Mouse (Mus musculus): ENCODE results near the gene Gpld1.

Gene Gpld1

DNA sequence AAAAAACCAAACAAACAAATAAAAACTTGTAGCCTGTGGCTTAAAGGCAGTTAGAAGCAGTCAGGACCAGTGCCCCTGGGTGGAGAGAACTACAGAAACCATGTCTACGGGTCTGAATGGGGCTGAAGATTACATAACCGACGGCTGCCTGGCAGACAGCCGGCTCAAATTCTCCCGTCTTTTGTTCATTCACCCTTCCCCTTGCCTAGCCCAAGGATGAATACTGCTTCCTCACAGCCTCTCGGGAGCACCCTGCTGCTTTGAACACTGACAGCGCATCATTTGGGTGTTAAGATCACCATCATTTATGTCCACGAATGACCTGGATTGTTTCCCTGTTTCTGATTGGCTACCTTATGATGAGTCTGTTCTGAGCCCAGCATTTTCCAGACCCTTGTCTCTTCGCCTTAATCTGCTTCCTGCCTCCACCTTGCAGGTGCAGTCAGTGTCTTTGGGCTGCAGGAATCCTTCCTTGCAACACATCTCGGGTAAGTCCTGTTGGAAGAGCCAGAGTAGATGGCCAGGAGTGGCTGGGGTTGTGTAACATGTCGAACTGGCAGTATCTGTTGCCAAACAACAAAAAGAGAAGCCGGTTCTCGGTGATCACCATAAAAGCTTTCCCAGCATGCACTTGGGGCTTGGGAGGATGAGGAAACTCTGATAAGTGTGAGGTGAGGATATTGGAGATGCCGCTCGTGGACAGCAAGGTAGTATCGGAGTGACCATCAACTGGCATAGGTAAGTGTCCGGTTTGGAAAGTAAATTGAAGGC lies at the start of gene Gpld1:
TSS of gene Gpld1 (plus strand) at position 641 of the 771 bp plus-strand sequence.
- DNase-seq (ENCODE audit: low spot score in 2 of 2): peak in 1 of 2 experiments; percentile 17

DNA sequence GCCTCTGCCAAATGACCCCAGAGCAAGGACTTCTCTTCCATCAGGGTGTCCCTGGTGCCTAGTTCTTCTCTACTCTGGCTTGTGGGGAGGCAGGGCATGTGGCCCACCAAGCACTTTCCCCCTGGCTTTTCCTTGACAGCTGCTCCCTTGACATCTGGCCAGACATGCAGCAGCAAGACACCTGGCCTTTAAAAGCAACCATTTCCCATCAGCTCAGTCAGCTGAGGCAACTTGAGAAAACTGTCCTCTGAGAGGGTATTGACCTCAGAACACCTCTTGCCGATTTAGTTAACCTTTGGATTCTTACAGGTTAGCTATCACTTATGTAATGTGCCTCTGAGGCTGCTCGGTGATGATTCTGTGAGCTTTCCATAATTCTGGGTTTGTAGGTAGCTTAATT lies 49.1 kb upstream of the Gpld1 start:
- no peak for DNase-seq (ENCODE audit: low spot score in 2 of 2)

DNA sequence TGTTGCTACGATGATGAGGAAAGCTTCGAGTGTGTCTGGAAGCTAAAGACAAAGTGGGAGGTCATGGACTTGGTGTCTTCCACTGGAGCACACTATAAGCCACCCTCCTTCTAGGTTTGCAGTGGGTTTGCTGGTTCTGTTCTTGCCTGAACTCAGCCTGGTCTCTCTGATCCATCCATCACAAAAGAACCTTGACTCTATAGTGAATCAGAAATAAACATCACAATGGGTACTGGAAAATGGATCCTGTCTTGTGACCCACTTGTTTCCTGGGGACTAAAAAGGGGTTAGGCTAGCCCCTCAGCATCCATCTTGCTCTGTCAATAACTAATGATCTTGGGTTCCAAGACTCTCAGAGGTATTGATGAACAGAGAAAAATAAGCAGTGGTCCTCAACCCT lies 41.0 kb upstream of the Gpld1 start:
- DNase-seq (ENCODE audit: low spot score in 2 of 2): no peak

DNA sequence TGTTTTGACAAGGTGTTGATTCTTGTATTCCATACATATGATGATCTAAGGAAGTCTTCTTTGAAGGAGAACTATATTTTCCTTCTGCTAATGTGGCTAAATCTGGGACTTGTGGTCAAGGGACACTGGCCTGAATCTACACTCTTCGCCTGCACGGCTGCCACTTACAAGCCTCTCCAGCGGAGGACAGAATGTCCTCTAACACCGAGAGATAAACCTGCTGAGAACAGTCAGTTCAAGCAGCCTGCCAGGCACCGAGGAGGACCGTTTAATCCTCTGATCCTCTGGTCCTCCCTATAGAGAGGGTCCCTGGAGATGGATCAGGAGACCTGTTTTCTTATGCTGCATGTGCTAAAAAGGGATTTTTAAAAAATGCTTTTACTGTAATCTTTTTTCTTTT lies 39.5 kb upstream of the Gpld1 start:
- no peak for DNase-seq (ENCODE audit: low spot score in 2 of 2)

DNA sequence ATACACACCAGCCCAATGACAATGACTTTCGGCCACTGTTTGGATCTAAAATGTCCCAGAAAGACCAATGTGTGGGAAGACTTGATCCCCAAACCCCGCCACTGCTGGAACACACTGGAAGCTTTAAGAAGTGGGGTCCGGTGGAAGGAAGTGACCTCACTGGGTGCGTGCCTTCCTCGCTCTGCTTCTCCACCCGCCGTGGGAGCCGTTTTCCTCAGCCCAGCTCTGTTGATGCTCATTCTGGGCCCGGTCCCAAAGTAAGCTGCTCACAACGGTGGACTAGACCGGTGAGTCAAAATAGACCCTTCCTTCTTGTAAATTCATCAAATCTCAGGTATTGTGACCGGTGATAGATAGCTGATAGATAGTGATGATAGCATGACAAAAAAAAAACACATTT lies 37.5 kb upstream of the Gpld1 start:
- no peak for DNase-seq (ENCODE audit: low spot score in 2 of 2)

DNA sequence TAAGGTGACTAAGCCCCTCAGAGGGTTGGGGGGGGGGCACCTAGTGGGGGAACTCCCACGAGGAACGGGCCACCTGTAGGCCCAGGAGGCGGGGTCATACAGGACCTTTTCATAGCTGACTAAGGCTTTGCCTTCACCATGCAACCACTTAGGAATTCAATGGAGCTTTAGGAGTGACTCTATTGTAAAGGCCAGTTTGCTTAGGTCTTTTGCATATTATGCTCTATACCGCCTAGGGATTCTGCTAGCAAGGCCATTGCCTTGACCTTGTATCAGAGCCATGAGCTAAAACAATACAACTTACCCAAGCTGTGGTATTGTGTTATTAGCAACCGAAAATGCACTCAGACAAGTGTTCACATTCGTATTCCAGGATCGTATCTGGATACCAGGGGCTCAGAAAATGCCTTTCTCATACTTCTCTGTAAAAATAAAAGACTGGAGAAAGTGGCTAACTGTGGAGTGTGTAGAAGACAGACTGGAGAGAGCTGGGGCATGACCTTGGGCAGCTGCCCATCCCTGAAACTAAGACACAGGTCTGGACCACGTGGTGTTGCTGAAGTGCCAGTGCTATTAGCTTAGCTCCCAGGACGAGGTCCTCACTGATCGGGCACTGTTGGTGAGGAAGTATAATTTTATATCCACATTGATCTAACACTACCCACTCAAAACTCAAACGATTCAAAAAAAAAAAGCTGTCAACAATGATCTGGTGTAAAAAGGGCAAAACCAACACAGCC lies 36.0 kb upstream of the Gpld1 start:
- DNase-seq (ENCODE audit: low spot score in 2 of 2): no peak

DNA sequence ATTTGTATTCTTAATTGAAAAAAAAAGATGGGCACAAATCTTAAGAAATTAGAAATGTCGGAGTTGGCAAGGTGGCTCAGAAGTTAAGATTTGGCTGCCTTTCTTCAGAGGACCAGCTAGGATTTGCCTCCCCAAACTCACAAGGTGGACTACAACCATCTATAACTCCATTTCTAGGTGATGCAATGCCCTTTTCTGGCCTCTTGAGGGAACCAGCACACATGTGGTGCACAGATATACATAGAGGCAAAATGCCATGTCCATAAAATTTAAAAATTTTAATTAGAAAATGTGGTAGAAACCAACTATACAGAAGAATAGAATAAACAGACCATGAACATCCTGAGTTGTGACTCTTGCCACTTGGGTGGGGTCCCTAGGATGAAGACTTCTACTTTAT lies 33.8 kb upstream of the Gpld1 start:
- no peak for DNase-seq (ENCODE audit: low spot score in 2 of 2)

DNA sequence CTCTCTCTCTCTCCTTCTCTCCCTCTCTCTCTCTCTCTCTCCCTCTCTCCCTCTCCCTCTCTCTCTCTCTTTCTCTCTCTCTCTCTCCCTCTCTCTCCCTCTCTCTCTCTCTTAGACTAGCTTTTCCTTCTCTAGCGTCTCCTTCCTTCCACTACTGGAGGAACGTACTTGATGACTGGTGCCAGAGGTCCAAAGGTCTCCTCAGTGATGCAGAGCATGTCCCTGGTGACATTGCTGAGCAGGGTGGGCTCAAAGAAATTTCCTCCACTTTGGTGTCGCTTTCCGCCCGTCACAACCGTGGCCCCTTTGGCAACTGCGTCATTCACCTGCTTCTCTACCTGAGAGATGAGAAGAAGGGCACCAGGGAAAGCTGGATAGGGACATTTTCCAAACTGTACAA lies 29.4 kb upstream of the Gpld1 start:
- DNase-seq (ENCODE audit: low spot score in 2 of 2): no peak

DNA sequence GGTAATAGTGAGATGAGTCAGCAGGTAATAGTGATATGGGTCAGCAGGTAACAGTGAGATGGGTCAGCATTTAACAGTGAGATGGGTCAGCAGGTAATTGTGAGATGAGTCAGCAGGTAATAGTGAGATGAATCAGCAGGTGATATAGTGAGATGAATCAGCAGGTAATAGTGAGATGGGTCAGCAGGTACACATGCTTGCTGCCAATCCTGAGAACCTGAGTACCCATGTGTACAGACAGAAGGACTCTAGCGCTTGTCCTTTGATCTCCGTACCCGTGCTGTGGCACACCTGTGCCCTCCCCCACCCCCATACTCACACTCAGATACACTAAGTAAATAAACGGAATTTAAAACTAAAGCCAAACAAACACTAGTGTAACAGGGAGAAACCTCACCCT lies 28.0 kb upstream of the Gpld1 start:
- DNase-seq (ENCODE audit: low spot score in 2 of 2): no peak

DNA sequence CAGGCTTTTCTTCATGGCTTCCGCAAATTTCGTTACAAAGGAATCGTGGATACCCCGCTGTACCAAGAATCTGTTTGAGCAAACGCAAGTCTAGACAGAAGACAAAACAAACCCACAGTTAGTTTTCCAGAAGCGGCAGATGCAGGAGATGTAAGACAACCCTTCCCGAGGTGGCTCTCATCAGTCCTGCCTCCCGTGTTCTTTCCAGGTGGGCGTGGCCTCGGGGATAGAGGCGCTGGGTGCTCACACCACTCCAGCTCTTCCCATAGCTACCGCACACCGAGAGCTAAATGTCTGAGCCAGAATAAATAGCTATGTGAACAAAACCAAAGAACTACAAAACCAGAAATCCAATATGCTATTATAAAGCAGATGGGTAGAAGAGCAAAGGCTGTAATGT lies 27.1 kb upstream of the Gpld1 start:
- no peak for DNase-seq (ENCODE audit: low spot score in 2 of 2)

DNA sequence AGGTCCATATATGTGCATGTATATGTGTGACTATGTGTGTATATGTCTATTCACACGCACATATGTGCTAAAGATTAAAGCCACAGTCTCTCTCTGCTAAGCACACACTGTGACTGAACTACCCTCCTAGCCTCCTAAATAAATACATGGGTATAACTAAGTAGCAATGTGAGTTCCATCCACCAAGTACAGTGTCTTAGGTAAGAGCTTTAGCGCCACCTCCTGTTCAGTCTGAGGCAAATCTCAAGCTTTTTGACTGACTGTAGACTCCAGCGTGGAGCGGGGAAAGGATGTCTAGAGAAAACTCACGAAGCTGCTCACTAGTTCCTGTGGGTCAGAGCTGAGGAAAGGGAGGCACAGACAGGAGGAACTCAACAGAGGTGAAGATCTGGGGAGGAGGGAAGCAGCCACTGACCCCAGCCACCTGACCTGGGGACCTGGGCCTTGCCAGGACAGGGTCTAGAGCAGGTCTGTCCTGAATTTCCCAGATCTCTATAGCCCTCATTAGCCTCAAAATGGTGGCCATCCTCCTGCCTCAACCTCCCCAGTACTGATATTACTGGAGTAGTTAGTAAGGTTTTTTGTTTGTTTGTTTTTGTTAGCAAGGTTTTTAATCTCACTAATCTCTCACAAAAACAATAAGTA lies 22.5 kb upstream of the Gpld1 start:
- peak in 1 of 2 experiments; percentile 22 for DNase-seq (ENCODE audit: low spot score in 2 of 2)

DNA sequence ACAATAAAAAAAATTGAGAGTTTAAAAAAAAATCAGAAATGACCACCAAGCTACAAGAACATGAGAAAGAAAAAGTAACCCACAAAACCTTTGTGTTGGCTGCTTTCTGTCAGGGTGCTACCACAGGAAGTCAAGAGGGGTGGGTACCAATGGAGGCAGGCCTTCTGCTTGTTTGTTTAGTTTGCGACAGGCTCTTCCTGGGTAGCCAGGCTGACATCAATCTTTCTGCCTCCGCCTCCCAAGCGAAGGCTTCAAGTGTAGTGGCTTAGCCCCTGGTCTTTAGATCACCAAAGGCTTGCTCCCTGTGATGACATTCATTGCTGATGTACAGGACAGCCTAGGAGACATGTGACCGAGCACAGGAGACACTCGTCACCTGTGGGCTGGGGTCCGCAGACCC lies 21.7 kb upstream of the Gpld1 start:
- DNase-seq (ENCODE audit: low spot score in 2 of 2): no peak

DNA sequence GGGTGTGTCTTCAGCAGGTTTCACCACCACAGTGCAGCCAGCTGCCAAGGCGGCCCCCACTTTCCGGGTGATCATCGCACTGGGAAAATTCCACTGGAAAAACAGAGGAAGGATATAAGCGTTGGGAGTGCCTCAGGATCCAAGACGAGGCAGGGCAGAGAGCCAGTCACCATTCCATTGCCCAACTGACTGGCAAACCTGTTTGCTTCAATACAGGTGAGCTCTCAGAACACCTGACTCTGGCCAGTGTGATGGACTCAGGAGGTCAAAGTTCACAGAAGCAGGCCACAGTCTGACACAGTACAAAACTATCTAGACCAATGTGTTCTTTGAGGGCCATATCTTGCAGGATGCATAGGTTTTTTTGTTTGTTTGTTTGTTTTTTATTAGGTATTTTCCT lies 19.0 kb upstream of the Gpld1 start:
- no peak for DNase-seq (ENCODE audit: low spot score in 2 of 2)

DNA sequence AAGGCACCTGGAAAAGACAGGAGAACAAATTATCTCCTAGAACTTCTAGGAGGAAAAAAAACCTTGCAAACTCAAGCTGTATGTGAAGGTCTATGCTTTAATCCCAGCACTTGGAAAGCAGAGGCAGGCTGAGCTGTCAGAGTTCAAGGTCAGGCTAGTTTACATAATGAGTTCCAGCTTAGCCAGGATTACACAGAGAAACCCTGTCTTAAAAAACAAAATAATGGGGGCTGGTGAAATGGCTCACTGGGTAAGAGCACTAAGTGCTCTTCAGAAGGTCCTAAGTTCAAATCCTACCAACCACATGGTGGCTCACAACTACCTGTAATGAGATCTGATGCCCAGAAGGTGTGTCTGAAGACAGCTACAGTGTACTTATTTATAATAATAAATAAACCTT lies 12.4 kb upstream of the Gpld1 start:
- no peak for DNase-seq (ENCODE audit: low spot score in 2 of 2)

DNA sequence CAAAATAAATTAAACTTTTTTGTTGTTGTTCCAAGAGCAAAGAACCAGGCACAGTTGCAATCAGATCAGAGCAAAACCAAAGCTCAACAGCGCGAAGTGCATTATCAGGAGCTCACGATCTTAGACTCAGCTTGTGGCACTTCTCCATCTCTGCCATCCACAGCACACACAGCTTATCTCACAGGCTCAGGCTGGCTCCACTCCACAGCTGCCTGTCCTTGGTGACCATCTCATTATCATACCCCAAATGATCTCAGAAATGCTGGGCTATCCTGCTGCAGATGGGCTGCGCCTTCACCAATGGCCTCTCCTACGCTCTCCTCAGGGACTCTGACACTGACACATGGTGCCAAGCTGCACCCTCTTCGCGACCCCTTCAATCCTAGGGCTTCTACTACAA lies 9.8 kb upstream of the Gpld1 start:
- no peak for DNase-seq (ENCODE audit: low spot score in 2 of 2)

DNA sequence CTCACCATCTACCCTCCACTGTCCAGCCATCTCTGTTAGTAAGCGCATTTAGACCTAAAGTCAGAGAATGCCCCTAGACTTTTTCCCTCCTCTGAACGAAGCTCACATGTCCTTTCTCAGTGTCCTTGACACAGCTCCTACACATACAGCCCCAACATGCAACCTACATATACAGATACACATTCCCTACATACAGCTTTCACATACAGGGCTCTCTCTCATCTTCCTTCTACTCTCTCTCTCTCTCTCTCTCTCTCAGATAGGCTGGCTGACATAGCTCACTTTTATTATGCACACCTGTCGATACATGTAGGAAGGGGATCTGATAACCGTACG lies 6.2 kb upstream of the Gpld1 start:
- no peak for DNase-seq (ENCODE audit: low spot score in 2 of 2)

DNA sequence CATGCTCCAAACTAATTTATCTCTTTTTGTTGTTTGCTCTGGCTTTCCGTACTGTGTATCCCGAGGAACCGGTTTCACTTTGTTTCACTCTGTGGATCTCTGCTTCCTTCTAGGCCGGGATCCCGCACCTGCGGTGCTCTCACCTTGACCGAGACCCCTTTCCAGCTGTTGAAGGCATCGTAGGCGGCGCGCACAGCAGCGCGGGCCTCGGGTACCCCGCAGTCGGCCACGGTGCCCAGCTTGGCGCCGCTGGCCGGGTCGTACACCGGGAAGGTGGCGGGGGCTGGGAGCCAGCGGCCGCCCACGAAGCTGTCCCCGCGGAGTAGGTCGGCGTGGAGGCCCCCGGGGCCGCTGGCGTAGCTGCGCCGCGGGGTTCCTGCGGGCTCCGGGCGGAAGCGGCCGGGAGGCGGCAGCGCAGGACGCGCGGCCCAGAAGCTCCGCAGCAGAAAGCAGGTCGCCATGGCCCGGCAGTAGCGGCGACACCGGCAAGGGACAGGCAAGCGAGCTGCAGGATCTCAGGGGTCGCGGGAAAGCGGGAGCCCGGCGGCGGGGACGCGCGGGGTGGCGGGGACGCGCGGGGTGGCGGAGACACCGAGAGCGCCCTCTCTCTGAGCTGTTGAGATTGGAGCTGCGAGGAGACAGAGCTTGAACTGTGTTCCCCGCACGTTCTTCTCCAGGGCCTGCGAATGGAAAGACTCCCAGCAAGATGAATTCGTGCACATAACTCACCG lies 5.7 kb upstream of the Gpld1 start, which contains the start of gene Aldh5a1:
TSS of gene Aldh5a1 (minus strand) at position 554 of the 731 bp plus-strand sequence.
- DNase-seq (ENCODE audit: low spot score in 2 of 2): peak; percentile 55 to 70

DNA sequence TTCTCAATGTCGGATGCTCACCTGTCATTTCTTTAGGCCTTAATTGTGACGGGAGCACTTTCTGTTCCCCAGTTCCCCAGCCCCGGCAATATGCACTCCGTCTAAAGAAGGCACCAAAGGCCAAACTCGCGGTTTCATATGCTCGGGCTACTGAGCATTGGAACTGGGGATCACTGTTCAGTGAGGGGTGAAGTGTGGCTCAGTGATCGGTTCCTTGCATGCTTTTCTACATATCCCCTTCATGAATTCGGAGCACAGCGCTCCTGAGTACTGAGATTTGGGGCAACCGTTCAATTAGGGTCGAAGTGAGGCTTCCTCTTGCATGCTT lies 5.1 kb upstream of the Gpld1 start:
- DNase-seq (ENCODE audit: low spot score in 2 of 2): no peak

DNA sequence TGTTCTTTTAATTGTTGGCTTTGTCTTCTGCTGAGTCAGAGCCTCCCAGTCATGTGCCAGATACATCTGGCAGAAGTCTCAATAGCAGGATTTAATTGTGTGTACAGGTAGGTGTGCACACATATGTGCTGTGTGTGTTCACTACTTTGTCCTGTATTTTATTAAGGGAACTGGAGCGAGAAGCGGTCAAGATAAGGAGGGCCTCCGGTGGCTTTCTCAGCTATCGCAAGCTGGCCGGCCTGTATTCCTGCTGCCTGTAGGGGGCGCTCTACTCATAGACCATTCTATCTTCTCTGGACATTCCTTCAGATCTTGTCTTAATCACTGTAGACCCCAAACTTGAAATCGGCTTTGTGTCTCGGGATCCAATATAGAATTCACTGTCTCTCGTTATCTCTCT lies 4.3 kb upstream of the Gpld1 start:
- peak; percentile 52 to 74 for DNase-seq (ENCODE audit: low spot score in 2 of 2)

DNA sequence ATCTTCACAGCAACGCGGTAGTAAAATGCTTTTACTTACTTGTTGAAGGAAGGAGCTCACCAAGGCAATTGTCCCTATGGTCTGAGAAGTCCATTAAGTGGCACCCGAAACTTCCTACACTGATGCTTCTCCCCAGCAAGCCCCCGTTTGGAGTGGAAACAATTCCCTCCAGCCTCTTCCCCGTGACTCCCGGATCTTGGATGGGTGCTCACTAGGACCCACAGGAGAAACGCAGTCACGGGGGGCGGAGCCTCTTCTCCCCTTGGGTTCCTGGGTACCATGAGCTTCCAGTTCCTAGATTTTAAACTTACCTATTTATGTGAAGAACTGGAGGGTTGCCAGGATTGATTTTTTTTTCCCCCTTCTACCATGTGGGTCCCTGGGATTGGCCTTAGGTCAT lies 3.5 kb upstream of the Gpld1 start:
- no peak for DNase-seq (ENCODE audit: low spot score in 2 of 2)

DNA sequence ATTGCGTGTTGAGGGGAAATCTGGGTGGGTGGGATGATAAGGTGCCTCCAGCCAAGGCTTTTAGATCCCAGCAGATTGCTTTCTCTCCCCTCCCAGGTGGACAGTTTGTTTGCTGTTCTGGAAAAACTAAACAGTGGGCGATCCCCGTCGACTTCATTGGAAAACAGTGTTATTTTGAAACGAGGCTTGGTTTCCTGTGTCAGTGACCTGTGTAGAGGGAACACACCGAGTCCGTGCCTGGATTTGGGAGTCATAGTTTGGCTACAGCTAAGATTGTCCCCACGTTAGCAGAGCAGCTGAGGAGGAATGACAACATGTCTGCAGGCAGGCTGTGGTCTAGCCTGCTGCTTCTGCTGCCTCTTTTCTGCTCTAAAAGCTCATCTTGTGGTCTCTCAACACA lies 351 bp downstream of the Gpld1 start:
- DNase-seq (ENCODE audit: low spot score in 2 of 2): no peak

DNA sequence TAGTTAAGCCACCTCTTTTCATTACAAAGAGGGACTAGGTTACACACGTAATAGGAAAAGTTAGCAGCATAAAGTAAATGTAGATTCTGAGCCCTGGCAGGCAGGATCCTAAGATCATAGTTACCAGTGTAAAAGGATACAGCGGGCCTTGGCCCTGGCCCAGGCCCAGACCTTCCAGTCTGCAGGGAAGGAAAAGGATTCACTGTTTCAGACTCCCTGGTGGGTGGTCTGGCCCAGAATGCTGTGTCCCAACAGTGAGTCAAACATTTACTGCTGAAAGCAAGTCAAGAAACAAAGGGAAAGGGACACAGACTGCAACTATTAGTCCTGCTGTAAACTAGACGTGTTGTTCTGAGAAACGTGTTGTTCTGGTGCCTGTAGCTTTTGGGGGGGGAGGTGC lies 2.6 kb downstream of the Gpld1 start:
- DNase-seq (ENCODE audit: low spot score in 2 of 2): no peak

DNA sequence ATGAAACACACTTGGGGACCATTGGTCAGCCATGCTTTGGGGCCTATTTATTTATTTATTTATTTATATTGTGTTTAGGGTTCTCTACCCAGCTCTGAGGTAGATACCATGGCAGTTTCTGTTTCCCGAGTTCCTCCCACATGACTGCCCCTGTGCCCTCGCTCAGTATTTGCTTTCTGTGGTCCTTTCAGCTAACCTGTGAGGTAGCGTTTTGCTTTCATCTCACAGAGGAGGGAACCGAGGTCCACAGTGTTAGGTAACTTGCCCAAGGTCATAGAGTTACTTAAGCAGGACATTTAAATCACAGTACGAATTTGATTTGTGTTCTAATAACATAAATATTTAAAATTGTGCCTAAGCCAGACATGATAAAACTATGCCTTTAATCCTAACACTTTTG lies 4.2 kb downstream of the Gpld1 start:
- DNase-seq (ENCODE audit: low spot score in 2 of 2): no peak

All from frontal cortex, postnatal 14 days (tissue).